Mouse (Mus musculus) lung, embryonic 16.5 days (tissue): ENCODE measurements around the gene Tnp2. TPM values are rescaled to one million over a fixed set of nuclear protein-coding genes. Genes with fewer than 3 reads are reported as not detected.

ENCODE experiments used
- ATAC-seq: fragments of 200-750 bp; cut with Nextera tagmentation; 2 replicates; pipeline ENCODE4 v1.8.0; 2017; ENCODE audit warnings: low read depth, mild to moderate bottlenecking, moderate library complexity
- H3K27ac ChIP-seq: fragments of 300-500 bp; sonication (generic); 2 replicates; pipeline ENCODE4 v1.5.1; 2014; ENCODE audit warnings: mild to moderate bottlenecking, control low read depth, low read length
- H3K27me3 ChIP-seq: fragments of 300-500 bp; sonication (generic); 2 replicates; pipeline ENCODE4 v1.6.1; 2014; ENCODE audit warnings: low read depth, low read length, mixed read lengths; ENCODE audit not compliant: control insufficient read depth, insufficient read depth
- H3K36me3 ChIP-seq: fragments of 300-500 bp; sonication (generic); 2 replicates; pipeline ENCODE4 v1.6.1; 2014; ENCODE audit warnings: low read length; ENCODE audit not compliant: control insufficient read depth, insufficient read depth
- H3K4me1 ChIP-seq: fragments of 300-500 bp; sonication (generic); replicated peaks from 2 replicates; pipeline ENCODE4 v1.6.1; 2014; ENCODE audit warnings: low read length, mixed read lengths; ENCODE audit not compliant: control insufficient read depth, insufficient read depth
- H3K4me2 ChIP-seq: fragments of 300-500 bp; sonication (generic); 2 replicates; pipeline ENCODE4 v1.6.1; 2014; ENCODE audit warnings: low read depth, low read length, control low read depth
- H3K4me3 ChIP-seq: fragments of 300-500 bp; sonication (generic); 2 replicates; pipeline ENCODE4 v1.5.1; 2014; ENCODE audit warnings: mild to moderate bottlenecking, low read length, control low read depth
- H3K9ac ChIP-seq: fragments of 300-500 bp; sonication (generic); 2 replicates; pipeline ENCODE4 v1.6.1; 2014; ENCODE audit warnings: low read length, control low read depth
- H3K9me3 ChIP-seq: fragments of 300-500 bp; sonication (generic); 2 replicates; pipeline ENCODE4 v1.6.1; 2016; ENCODE audit warnings: low read length; ENCODE audit not compliant: control insufficient read depth
- WGBS: fragments of 180-500 bp; shearing (Covaris S2); extraction: QIAGEN DNeasy Blood & Tissue Kit; methylation state at CpG from one replicate; pipeline ENCODE4 v1.1.7; 2014; 5-methylcytosine and 5-hydroxymethylcytosine counted together
- polyA plus RNA-seq: library from polyadenylated mRNA; unstranded; fragments of >200 nt; fragmentation: Nextera tagmentation; extraction: Ambion mirVana; gene quantifications from 2 replicates; pipeline ENCODE4 v1.2.1, GENCODE M21; 2015

Tnp2 gene
- polyA plus RNA-seq, 1 experiment from 2014 or later: not detected

DNA sequence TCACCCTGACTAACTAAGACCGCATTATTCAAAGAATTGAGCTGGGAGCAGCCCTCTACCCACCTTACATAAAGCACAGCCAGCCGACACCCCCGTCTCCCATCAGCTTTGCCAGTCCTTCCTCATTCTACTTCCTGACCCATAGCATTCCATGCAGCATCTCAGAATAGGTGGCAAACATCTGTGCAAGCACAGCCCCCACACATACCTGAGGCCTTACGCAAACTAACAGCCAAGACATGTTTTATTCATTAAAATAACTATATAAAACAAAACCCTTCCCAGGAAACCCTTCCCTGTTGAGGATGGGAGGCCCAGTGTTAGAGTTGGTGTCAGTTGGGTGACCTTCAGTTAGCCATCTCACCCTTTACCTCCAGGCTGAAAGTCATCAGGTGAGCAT is 37.4 kb upstream of the Tnp2 start:
- no peak overlapping the region for H3K9ac ChIP-seq
- no peaks in the 10 kb centered on the region for H3K27me3 ChIP-seq
- no peaks in the 10 kb centered on the region for H3K36me3 ChIP-seq
- H3K4me1 ChIP-seq: no peaks in the 10 kb centered on the region
- no peak overlapping the region for H3K4me2 ChIP-seq
- H3K9me3 ChIP-seq: no peaks in the 10 kb centered on the region; the same call in 1 of the 2 replicates
- no peak for ATAC-seq
- no peak overlapping the region for H3K27ac ChIP-seq
- no peak overlapping the region for H3K4me3 ChIP-seq
- WGBS: 77% methylated on average over 4 of the region's 4 CpGs

DNA sequence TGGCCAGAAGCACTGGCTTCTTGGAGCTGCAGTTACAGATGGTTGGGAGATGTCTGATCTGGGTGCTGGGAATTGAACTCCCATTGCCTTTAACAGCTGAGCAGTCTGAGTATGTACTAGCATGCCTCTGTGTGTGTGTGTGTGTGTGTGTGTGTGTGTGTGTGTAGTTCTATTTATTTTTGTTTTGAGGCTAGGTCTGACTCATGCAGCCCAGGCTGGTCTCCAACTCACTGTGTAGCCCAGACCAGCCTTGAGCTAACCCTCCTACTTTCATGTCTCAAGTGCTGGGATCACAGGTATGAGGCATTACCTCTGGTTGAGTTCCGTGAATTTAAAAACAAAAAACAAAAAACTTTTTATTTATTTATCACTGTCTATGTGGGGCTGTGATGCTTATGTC is 36.1 kb upstream of the Tnp2 start:
- Histone ChIP-seq H3K4me3 (no peak overlapping the region), H3K36me3 (no peaks in the 10 kb centered on the region), H3K4me2 (no peak overlapping the region), H3K9ac (no peak overlapping the region), H3K27me3 (no peaks in the 10 kb centered on the region), H3K4me1 (no peaks in the 10 kb centered on the region), H3K27ac (no peak overlapping the region), H3K9me3 (no peaks in the 10 kb centered on the region; the same call in 1 of the 2 replicates)
- no peak for ATAC-seq
- 74% methylated on average over 1 of the region's 1 CpGs for WGBS

DNA sequence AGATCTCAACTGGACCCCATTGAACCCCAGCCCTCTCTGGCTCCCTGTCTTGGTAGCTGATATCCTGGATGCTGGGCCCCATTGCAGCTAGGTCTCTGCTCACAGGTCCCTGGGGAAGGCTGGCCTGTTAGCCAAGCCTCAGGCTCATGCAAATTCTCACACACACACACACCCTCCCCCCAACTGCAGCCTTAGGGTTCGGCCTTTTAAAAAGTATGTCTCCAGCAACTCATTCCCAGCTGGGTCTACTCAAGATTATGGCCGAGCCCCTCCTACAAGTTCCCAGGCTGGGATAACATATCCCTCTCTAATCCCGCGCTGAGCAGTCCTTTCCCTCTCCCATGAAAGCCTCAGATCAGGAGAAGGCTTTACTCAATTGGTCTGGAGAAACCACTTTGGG is 32.9 kb upstream of the Tnp2 start:
- H3K4me3 ChIP-seq: no peak overlapping the region
- no peak overlapping the region for H3K4me2 ChIP-seq
- 35% methylated on average over 4 of the region's 4 CpGs for WGBS
- H3K9ac ChIP-seq: no peak overlapping the region
- no peak overlapping the region for H3K27ac ChIP-seq
- no peaks in the 10 kb centered on the region; the same call in 1 of the 2 replicates for H3K9me3 ChIP-seq
- no peaks in the 10 kb centered on the region for H3K27me3 ChIP-seq
- H3K36me3 ChIP-seq: no peaks in the 10 kb centered on the region
- H3K4me1 ChIP-seq: no peaks in the 10 kb centered on the region
- ATAC-seq: peak; percentile 32; the same call in 1 of the 2 replicates

DNA sequence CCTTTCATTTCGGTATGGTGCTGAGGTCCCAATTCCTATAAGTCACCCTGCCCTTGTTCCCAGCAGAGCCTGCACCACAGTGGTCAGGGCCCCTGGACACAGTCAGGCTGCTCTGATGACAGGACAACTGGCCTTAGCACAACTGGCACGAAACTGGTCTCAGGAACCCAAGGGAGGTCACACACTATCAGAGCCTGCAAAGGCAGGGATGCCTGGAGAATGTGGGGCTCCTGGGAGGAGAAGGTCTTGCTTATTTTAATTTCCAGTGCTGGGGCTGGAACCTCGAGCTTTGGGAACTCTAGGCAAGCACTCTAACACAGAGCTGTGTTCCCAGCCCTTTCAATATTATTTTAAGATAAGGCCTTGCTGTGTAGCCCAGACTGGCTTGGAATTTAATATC is 31.5 kb upstream of the Tnp2 start:
- H3K36me3 ChIP-seq: no peaks in the 10 kb centered on the region
- ATAC-seq: no peak
- H3K27me3 ChIP-seq: no peaks in the 10 kb centered on the region
- no peak overlapping the region for H3K27ac ChIP-seq
- H3K9ac ChIP-seq: no peak overlapping the region
- H3K4me3 ChIP-seq: no peak overlapping the region
- no peaks in the 10 kb centered on the region for H3K4me1 ChIP-seq
- WGBS: 54% methylated on average over 3 of the region's 3 CpGs
- H3K9me3 ChIP-seq: no peaks in the 10 kb centered on the region; the same call in 1 of the 2 replicates
- no peak overlapping the region for H3K4me2 ChIP-seq

DNA sequence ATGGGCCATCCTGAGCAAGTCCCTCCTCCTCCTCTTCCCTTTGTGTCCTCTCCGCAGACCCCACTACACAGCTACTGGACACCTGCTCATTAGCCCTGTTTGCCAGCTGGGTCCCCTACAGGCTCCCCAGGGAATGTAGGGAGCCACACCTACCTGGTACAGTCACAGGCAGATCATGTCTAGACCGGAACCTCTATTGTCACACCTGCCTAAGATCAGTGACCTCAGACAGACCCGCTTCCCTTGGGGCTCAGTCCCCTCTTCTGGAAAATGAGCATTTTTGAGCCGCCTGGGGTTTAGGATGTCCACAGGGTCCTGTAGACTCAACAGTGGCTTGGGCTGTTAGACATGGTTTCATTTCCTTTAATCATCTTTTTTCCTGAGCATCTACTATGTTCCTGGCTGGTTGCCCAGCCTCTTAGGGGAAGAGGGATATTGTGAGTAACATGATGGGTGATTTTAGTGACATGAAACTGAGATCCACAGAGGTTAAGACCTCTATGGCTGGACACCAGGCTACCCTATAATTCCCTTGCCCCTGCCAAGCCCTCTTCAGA is 30.2 kb upstream of the Tnp2 start:
- WGBS: 78% methylated on average over 4 of the region's 4 CpGs

DNA sequence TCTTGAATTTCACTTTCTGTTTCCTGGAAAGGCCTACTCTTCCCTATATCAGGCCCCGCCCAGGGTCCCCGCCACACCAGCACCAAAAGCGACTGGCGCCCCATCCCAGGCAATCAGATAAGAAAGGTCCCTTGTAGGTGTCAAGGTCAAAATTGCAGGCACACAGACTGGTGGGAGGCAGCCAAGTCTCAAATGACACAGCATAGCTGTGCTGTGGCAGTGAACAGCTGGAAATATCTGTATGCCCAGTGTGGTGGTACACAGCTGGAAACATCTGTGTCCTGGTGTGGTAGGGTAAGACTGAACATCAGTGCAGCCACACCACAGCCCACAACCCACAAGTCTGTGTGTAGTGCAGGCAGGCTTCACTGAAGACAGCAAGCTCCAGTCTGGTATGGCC is 26.4 kb upstream of the Tnp2 start:
- Histone ChIP-seq H3K27me3 (no peaks in the 10 kb centered on the region; the same call in 1 of the 2 replicates), H3K9me3 (no peaks in the 10 kb centered on the region), H3K36me3 (no peaks in the 10 kb centered on the region), H3K4me3 (no peak overlapping the region), H3K27ac (no peak overlapping the region), H3K4me2 (no peak overlapping the region), H3K9ac (no peak overlapping the region), H3K4me1 (0 out of 2 replicates have a peak, but pooled peaks cover 4% of the 10 kb centered on the region)
- 41% methylated on average over 4 of the region's 4 CpGs for WGBS
- peak; percentile 92 for ATAC-seq

More for the DNA sequence above, 30.2 kb upstream of the Tnp2 start:
- H3K9ac ChIP-seq: no peak overlapping the region
- H3K4me3 ChIP-seq: no peak overlapping the region
- no peak overlapping the region for H3K27ac ChIP-seq
- no peak for ATAC-seq
- no peak overlapping the region for H3K4me2 ChIP-seq
- H3K9me3 ChIP-seq: no peaks in the 10 kb centered on the region; the same call in 1 of the 2 replicates
- H3K36me3 ChIP-seq: no peaks in the 10 kb centered on the region
- 0 out of 2 replicates have a peak, but pooled peaks cover 4% of the 10 kb centered on the region for H3K4me1 ChIP-seq
- no peaks in the 10 kb centered on the region for H3K27me3 ChIP-seq

DNA sequence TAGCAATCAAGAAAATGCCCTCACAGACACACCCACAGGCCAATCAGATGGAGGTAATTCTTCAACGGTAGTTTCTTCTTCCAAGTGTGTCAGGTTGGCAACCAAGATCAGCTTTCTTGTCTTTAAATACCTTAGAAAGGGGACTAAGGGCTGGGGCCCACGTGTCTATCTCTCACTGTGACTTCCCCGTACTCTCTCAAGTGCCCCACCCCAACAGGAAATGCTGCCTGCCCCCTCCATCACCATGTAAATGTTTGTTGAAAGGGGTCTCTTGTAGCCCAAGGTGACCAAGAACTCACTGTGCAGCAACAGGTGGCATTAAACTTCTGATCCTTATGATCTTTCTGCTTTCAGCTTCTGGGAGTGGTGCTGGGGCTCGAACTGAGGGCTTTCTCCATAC is 25.3 kb upstream of the Tnp2 start:
- 66% methylated on average over 4 of the region's 4 CpGs for WGBS
- H3K36me3 ChIP-seq: no peaks in the 10 kb centered on the region
- no peaks in the 10 kb centered on the region for H3K9me3 ChIP-seq
- no peaks in the 10 kb centered on the region; the same call in 1 of the 2 replicates for H3K27me3 ChIP-seq
- no peak overlapping the region for H3K4me3 ChIP-seq
- H3K4me2 ChIP-seq: no peak overlapping the region
- no peak for ATAC-seq
- no peak overlapping the region for H3K9ac ChIP-seq
- H3K27ac ChIP-seq: no peak overlapping the region
- H3K4me1 ChIP-seq: 0 out of 2 replicates have a peak, but pooled peaks cover 4% of the 10 kb centered on the region

DNA sequence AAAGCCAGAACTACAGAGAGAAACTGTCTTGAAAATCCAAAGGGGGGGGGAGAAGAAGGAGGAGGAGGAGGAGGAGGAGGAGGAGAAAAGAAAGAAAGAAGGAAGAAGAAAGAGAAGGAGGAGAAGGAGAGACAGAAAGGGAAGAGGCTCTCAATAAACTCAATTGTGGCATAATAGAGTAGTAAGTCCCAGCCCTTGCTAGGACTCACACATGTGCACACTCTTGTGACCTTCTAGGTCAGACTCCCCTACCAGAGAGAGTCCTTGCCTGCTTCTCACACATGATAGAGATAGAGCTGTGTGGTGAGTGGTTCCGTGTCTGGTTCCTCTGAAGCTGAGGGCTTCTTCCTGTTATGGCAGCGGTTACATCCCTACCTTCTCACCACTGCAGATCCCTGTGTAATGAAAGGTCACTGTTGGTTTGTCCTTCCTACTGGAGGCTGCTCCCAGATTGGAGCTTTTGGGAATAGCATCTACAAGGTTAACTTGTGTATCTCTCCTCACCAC is 24.5 kb upstream of the Tnp2 start, which contains the start of gene Gm11172:
Gm11172 (plus strand) TSS at position 51 of the 507 bp plus-strand sequence.
- no peak within 1 kb of the TSS for H3K27ac ChIP-seq
- H3K9ac ChIP-seq: no peak within 1 kb of the TSS
- H3K4me2 ChIP-seq: no peak within 1 kb of the TSS
- H3K4me3 ChIP-seq: no peak within 1 kb of the TSS
- H3K4me1 ChIP-seq: 0 out of 2 replicates have a peak, but pooled peaks cover 4% of the 10 kb centered on the region
- ATAC-seq: no peak
- no peaks in the 10 kb centered on the region; the same call in 1 of the 2 replicates for H3K27me3 ChIP-seq
- no peaks in the 10 kb centered on the region for H3K9me3 ChIP-seq
- WGBS: 82% methylated on average over 2 of the region's 2 CpGs
- no peaks in the 10 kb centered on the region for H3K36me3 ChIP-seq

DNA sequence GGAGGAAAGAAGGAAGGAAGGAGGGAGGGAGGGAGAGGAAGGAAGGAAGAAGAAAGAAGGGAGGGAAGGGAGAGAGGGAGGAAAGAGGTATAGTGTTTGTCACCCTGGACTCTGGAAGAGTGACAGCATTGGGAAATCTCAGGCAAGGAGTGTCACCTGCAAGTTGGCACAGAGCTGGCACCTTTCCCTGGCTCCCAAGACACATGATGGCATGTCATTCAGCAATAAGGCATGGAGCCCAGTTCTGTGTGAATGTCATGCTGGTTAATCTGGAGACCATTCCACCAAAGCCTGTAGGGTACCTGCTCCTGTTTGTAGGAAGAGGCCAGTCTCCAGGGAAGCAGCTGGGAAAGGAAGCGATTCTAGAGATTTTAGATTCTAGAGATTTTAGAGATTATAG is 21.9 kb upstream of the Tnp2 start:
- H3K9me3 ChIP-seq: no peaks in the 10 kb centered on the region
- WGBS: 78% methylated on average over 1 of the region's 1 CpGs
- H3K4me2 ChIP-seq: no peak overlapping the region
- H3K4me3 ChIP-seq: no peak overlapping the region
- H3K9ac ChIP-seq: no peak overlapping the region
- no peak for ATAC-seq
- no peaks in the 10 kb centered on the region; the same call in 1 of the 2 replicates for H3K27me3 ChIP-seq
- no peaks in the 10 kb centered on the region for H3K36me3 ChIP-seq
- H3K27ac ChIP-seq: no peak overlapping the region
- H3K4me1 ChIP-seq: 0 out of 2 replicates have a peak, but pooled peaks cover 4% of the 10 kb centered on the region
